Mouse (Mus musculus) G1E-ER4 (cell line): ENCODE measurements around the gene Chd4. TPM values are rescaled to one million over a fixed set of nuclear protein-coding genes. Genes with fewer than 3 reads are reported as not detected.

ENCODE experiments used
- GATA1 ChIP-seq: IDR thresholded peaks from one replicate; pipeline ENCODE4 v1.8.0; 2012; ENCODE audit warnings: low read length, inconsistent platforms
- polyA plus RNA-seq: library from polyadenylated mRNA; stranded (reverse); fragments of >175 nt; gene quantifications from 2 replicates; pipeline ENCODE4 v1.2.3, GENCODE M21; 2012

Gene Chd4
- polyA plus RNA-seq: 194 and 228 TPM in 2 replicates

DNA sequence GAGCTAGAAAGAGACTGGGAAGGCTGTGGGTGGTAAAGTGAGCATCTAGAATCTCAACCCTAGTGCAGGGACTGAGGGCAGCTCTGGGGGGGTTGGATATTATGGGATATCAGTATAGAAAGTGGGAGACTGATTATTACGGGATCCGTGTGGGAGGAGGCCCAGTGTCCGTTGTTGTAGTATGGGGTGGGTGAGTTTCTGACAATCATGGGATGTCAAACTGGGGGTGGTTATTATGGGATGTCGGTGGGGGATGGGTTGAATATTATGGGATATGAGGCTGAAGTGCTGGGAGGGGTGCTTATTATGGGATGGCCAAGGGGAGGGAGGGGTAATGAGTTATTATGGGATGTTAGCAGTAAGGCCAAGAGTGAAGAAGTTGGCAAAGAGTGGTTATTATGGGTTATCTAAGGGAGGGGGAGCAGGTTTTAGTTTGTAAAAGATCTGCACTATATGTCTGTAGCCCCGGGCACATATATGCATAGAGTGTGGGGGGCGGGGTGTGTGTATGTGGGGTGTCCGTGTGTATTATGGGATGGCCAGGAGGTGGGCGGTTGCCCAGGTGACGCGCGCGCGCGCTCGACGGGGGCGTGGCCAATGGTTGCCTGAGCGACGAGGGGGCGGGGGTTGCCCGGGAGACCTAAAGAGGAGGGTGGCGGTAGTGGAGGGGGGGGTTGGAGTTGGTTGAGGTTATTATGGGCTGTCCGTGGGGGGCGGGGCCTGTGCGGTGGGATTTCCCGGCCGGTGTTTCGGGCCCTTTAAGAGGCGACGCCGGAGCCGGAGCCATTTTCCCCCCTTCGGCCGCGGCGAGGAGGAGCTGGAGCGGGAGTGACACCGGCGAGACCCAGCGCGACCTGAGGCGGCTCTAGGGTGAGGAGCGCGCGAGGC lies at the start of gene Chd4:
Gene Chd4 (plus strand): TSS at position 591 of the 888 bp plus-strand sequence.
- TF ChIP-seq GATA1: no peak

DNA sequence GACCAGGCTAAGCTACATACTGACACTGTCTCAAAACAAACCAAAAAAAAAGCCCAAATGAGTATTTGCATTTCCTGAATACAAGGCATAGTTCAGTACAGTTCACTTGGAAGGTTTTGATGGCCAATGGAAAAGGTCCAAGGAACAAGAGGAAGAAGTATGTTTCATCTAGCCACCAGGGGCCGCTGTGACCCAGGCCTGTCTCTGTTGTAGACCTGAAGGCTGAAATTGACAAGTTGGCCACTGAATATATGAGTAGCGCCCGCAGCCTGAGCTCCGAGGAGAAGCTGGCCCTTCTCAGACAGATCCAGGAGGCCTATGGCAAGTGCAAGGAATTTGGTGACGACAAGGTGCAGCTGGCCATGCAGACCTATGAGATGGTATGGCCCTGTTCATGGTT lies 49.1 kb upstream of the Chd4 start:
- TF ChIP-seq GATA1: no peak

DNA sequence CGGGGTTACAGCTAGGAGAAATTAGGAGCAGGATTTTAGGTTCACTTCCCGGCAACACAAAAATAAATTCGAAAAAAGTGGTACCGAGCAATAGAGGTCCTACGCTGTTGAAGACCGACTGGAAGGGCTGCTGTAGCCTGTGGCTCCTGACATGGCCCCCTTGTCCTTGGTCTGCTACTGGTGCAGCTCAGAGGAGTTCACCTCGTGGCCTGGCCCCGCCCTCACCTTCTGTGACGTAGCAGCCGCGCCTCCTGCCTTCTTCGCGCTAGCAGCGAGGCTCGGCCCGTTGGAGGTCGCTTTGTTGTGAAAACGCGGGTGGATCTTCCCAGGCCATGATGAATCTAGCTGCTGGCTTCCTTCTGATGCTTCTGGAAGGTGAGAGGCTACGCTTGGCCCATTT lies 46.1 kb upstream of the Chd4 start, which contains the start of gene Acrbp:
Gene Acrbp (plus strand): TSS at position 12 of the 400 bp plus-strand sequence.
- TF ChIP-seq GATA1: no peak

DNA sequence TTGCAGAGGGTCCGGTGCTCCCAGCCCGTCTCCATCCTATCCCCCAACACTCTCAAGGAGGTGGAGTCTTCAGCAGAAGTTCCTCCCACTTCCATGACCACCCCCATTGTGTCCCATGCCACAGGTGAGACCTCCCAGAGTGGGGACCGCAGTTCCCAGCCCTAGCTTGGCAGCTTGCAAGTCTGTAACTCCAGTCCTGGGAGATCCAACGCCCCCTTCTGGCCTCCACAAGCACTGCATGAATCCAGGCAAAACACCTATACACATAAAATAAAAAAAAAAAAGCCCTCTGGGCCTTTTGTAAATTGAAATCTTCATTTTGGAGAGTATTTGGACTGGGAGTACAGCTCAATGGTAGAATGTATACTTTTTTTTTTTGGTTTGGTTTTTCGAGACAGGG lies 44.5 kb upstream of the Chd4 start:
- TF ChIP-seq GATA1: no peak

DNA sequence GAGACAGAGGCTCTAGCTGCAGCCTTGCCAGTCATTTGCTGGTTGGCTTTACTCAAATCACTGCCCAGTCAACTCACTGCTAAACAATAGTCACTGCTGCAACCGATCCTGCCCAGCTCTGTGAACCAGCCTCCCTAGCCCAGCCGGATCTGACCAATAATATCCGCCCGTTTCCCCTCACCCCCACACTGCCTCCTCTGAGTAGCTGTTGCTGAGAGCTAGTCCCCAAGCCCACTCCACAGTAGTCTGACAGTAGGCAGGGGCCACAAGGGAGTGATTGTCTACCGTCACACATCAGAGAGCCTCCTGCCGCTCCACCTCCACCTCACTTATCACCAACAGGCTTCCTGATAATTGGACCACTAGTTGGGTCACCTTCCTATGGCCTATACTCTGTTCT lies 34.3 kb upstream of the Chd4 start:
- TF ChIP-seq GATA1: no peak

DNA sequence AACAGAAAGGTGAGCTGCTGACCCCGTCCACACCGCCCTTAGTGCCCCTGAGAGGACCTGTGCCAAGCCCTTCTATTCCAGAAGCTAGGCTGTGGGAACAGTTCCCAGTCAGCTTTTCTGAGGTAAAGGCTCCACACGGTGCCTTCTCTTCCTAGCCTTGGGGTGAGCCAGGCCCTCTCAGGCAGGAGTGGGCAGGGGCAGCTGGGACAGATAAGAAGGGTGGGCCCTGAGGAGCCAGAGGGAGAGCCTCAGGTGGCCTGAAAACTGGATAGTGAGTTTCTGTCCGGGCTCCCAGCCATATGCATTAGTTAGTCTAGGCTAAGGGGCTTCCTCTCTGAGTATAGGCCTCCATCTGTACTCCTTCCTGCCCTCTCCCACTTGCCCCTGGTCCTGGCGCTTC lies 33.3 kb upstream of the Chd4 start:
- no peak for TF ChIP-seq GATA1

DNA sequence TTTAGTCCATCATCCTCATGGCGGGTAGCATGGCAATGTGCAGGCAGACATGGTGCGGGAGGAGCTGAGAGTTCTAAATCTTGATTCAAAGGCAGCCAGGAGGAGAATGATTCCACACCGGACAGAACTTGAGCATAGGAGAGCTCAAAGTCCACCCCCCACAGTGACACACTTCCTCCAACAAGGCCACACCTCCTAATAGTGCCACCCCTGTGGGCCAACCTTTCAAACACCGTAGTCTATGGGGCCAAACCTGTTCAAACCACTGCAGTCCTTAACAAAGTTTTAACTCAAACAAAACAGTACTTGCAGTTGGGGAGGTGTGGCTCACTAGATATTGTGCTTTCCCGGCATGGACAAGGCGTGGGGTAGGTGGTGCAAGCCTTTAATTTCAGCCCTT lies 31.9 kb upstream of the Chd4 start:
- TF ChIP-seq GATA1: no peak

DNA sequence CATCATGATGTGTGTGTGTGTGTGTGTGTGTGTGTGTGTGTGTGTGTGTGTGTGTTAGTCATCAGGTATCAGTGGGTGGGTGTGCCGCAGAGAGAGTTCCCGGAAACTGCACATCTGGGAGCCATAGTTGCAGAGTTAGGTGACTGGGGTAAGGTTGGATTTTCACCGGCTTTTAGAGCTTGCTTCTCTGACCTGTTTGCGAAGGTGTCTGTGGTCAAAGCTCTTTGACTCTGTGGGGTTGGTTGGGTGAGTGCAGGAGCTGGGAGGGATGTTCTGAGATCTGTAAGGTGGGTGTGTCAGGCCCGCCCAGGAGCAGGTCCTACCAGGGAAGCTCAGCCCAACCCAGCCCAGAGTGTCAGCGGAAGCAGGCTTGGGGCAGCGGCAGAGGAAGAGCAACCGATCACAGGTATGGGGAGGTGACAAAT lies 28.2 kb upstream of the Chd4 start, which contains the start of gene Lpar5:
Gene Lpar5 (plus strand): TSS at position 350 of the 425 bp plus-strand sequence.
- TF ChIP-seq GATA1: no peak

DNA sequence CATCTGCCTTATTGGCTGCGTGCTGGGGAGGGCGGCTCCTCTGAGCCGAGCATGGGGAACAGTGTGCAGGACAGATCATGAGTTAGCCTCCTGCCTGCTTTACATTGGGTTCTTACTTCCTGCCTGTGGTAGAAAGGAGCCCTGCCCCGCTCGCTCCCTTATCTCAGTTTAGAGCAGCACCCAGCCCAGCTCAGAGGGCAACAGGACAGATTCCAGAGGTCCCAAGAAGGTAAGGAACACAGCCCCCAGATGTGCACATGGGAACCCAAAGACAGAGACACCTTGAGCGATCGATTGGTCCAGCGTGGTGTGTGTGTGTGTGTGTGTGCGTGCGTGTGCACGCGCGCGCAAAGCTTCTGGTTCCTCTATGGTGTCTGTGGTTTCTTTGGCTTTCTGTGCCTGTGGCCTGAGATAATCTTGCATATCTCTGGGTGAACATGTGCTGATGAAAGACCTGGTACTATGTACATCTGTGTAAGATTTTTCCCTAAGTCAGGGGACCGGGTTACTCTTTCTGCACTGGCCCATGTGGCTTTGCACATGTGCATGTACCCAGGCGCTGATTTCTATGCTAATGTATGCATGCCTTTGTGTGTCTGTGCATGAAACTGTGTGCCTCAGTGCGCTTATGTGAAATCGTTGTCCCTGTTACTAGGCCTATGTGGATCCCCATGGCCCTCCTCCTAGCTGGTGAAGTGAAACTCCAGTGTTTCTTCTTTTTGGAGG lies 24.4 kb upstream of the Chd4 start:
- TF ChIP-seq GATA1: peak; percentile 70

DNA sequence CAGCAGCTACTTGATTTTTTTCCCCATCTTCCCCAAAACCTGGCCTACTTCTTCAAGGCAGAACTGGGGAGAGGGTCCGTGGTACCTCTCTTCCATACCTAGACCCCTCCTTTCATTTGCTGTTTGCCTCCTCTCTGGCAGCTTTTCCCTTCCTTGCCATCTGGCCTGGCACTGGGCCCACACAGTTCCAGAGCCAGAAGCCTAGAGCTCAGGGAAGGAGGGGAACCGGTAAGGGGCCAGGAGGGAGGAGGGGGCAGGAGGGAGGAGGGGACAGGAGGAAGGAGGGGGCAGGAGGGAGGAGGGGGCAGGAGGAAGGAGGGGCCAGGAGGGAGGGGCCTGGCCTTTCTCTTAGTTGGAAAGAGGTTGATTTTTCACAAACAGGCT lies 23.9 kb upstream of the Chd4 start:
- no peak for TF ChIP-seq GATA1

DNA sequence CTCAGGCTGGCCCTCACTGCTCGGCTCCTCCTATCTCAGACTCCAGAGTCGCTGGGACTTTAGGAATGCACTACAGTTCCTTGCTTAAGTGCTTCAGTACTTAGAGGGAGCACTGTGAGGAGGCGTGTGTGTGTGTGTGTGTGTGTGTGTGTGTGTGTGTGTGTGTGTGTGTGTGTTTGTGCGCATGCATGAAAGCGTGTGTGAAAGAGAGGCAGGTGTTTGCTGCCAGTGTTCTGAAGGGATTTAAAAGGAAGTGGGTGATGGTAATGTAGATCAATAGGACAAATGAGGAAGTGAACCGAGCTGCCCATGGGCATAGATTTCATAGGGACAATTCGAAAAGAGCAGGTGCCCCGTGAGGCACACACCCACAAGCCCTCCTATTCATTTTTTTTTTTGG lies 22.0 kb upstream of the Chd4 start:
- TF ChIP-seq GATA1: no peak

DNA sequence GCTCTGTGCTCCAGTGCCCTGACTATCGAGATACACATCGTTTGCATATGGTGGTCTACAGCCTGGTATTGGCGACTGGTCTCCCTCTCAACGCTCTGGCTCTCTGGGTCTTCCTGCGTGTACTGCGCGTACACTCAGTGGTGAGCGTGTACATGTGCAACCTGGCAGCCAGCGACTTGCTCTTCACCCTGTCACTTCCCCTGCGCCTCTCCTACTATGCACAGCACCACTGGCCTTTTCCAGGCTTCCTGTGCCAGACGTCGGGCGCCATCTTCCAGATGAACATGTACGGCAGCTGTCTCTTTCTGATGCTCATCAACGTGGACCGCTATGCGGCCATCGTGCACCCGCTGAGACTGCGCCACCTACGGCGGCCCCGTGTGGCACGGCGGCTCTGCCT lies 14.4 kb upstream of the Chd4 start:
- no peak for TF ChIP-seq GATA1

DNA sequence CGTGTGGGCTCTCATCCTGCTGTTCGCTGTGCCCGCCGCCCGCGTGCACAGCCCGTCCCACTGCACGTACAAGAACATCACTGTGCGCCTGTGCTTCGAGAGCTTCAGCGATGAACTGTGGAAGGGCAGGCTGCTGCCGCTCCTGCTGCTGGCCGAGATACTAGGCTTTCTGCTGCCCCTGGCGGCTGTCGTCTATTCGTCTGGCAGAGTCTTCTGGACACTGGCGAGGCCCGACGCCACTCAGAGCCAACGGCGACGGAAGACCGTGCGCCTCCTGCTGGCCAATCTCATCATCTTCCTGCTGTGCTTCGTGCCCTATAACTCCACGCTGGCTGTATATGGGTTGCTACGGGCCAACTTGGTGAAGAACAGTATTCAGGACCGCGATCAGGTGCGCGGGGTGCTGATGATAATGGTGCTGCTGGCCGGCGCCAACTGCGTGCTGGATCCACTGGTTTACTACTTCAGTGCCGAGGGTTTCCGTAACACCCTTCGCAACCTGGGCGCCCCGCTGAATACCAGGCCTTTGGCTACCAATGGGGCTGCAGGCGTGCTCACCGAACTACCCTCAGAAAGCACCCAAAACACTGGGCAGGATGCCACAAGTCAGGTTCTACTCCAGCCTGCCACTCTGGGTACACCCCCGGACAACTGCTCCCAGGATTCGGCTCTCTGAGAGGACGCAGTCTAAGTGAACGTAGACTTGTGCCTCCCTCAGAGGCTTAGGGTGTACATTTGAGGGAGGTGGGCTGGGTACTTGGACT lies 13.8 kb upstream of the Chd4 start:
- TF ChIP-seq GATA1: no peak

DNA sequence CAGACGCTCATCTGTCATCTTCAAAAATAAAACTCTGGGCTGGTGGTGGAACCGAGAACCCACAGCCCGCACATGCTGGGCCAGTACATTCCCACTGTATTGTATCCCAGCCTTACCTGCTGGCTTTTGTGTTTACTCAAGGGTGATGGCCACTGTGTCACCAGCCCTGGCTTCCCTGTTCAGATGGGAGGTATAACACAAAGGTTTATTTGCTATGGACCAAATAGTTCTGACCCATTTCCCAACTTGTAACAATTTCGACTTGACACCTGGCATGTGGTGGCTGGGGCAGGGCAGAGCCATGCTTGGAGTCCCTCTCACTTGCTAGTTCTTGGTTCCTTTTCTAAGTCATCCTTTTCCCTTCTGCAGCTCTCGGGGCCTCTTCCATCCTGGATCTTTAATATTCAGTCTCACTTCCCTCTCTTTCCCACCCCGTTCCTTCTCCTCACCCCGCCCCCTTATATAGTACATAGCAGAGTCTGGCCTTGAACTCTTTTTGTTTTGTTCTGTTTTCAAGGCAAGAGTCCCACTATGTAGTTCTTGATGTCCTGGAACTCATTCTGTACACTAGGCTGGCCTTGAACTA lies 12.9 kb upstream of the Chd4 start:
- no peak for TF ChIP-seq GATA1

DNA sequence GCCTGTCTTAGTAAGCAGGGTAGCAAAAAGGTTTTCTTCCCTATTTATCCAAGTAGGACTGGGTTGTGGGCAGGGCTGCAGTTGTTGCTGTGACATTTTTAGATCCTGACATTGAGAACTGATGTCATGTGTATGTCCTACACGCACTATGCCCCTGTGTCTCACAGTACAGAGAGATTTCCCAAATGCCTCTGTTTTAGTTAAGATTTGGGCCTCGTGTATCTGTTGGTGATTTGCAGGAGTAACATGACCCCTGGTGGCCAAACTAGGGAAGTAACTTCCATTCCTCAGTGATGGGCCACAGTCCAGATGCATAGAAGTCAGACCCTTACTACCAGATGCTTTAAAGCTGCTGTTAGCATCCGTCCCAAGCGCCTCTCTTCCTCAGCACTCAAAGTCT lies 11.4 kb upstream of the Chd4 start:
- TF ChIP-seq GATA1: no peak

DNA sequence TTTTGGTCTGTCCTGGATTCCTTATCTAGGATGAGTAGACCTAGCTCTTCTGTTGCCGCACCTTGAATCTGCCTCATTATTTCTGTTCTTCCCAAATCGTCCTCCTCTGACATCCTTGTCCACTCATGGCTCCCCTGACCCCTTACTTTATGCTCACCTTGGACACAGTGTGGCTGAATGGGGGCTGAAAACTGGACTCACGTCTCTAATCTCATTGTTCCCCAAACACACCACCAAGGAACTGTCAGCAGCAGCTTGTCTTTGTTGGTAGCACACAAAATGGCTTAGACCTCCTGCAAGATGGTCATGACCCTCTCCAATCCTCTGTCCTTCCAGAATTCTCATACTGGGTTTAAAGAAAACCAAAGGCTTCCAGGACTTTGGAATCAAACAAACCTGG lies 7.8 kb upstream of the Chd4 start:
- TF ChIP-seq GATA1: no peak
